Mouse (Mus musculus): ENCODE results near the gene Rad51c.
"Not testable (repeated sequence)": the region's sequence is repeated elsewhere in the genome, so short reads cannot be mapped to it uniquely, and the experiment has no call there.

Rad51c gene

DNA sequence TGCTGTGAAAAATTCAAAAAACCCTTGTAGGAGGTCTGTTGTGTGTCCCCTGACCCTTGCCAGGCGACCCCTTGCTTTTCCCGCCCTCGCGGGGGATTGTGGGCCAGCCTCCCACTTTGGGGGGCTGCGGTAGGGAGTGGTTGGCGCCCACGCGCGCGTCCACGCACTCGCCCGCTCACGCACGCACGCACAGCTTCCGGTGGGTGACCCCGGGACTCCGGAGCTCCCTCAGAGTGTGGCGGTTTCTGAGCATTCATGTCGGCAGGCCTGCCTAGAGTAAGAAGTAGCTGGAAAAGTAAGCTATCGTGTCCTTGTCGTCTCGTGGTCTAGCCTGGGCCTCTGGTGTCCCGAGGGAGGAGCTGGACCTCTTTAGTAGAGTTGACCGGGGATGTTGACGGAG is at the start of gene Rad51c, which contains the start of gene Tex14:
Gene Rad51c (minus strand): TSS at position 79 of the 400 bp plus-strand sequence.
Gene Tex14 (plus strand): TSS at position 190 of the 400 bp plus-strand sequence.
- no peak for DNase-seq (ENCODE audit: low spot score)

DNA sequence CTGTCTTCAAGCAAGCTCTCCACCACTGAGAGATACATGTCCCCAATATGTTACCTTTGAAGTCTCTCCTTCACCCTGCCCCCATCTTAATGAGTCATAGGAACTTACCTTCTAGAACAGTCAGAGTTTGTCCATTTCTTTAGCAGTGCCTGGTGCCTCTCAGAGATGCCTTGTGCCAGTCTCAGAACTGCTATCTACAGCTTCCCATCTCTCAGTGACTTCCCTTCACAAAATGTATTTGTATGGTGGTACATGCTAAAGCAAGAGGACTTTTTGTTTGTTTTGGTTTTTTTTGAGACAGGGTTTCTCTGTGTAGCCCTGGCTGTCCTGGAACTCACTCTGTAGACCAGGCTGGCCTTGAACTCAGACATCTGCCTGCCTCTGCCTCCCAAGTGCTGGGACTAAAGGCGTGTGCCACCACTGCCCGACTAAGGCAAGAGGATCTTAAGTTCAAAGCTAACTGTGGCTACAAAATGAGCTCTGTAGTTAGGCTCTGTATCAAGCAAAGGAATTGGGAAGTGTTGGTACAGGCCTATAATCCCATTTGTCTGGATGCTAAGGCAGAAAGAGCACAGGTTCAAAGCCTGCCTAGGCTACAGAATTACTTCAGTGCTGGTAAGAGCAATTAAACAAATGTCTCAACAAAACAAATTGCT is 49.4 kb upstream of the Rad51c start:
- DNase-seq (ENCODE audit: low spot score): no peak

DNA sequence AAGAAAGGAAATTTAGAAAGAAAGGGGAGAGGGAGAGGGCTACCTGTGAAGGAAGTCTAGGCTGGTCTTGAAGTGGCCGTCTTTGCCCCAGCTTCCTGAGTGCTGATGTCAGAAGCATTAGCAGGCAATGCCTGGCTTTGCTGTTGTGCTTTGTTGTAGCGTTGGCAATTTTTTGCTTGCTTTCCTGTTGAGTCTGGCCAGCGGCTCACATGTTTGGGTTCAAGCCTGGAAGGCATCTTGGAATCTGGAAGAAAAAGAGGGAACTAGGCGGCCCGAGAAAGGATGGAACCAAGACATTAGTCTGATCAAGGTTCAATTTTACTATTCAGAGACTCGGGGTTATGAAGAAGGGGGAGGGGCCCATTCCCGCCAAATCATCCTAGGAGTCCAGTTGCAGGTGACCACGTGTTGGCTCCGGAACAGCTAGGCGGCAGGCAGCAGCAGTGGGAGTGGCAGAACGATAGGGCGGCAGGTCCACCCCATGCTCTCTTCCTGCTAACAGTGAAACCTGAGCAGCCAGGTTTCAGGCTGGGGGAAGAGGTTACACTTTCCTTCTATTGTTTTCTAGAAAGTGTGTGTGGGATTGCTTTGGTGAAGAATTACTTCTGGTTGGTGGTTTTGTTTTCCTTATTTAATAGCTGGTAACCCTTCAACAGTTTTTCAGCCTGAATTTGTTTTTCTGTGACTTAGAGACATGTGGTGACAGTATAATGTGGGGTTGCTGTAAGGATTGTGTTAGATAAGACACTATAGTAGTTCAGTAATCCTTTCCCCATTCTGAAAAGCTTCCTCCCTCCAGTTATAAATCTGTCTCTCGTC is 48.7 kb upstream of the Rad51c start:
- DNase-seq (ENCODE audit: low spot score): no peak

DNA sequence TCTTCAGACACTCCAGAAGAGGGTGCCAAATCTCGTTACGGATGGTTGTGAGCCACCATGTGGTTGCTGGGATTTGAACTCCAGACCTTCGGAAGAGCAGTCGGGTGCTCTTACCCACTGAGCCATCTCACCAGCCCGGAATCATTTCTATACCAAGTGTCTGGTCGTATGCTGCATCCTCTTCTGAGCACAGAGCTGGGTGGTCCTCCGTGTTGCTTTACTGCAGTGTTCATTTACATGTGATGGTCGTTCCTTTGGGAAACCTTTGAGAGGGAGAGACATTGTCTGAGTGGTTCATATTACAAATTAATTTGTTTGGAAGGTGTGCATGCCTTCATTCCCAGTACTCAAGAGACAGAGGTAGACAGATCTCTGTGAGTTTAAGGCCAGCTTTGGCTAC is 48.0 kb upstream of the Rad51c start:
- DNase-seq (ENCODE audit: low spot score): not testable (repeated sequence)

DNA sequence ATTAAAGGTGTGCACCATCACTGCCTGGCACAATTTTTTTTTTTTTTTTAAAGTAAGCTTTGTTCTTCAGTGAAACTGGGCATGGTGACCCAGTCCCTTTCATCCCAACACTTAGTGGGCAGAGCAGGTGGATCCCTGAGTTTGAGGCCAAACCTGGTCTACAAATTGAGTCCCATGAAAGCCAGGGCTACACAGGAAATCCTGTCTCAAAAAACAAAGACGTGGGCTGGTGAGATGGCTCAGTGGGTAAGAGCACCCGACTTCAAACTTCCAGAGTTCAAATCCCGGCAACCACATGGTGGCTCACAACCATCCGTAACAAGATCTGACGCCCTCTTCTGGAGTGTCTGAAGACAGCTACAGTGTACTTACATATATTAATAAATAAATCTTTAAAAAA is 45.1 kb upstream of the Rad51c start:
- not testable (repeated sequence) for DNase-seq (ENCODE audit: low spot score)

DNA sequence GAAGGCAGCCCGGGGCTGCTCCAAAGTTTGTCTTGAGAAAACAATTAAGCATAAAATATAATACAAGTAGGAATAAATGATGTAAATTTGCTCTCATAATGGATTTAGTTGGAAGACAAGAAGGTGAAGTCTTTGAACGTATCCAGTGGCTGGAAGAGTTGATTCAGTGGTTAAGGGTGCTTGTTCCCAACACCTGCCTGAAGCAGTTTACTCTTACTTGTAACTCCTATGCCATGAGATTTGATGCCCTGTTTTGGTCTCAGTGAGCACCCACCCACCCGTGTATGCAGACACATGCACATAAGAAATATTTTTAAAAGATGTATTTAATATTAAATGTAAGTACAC is 44.4 kb upstream of the Rad51c start:
- DNase-seq (ENCODE audit: low spot score): no peak

DNA sequence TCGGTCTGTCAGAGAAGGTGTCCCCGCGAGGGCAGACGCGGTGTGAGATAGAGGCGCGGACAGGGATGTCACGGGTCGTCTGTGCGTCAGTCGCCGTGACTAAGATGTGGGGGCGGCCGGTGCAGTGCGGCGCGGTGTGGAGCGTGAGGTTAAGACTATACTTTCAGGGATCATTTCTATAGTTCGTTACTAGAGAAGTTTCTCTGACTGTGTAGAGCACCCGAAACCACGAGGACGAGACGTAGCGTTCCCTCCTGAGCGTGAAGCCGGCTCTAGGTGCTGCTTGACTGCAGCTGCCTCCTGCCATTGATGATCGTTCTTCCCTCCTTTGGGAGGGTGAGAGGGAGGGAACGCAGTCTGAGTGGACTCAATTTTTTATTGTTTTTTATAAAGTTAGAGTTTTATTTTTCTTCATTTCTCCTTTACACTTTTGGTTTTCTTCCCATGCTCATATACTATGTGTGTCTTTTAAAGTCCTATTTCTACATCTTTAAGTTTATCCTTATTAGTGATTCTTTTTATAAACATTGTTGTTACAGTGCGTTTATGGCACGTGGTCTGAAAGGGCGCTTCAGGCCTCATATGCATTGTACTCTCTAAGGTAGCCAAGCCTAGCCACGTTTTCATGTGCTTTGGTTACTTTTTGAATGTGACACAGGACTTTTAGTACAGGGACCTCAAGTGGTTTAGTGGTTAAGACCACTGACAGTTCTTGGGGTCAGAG is 43.9 kb upstream of the Rad51c start:
- DNase-seq (ENCODE audit: low spot score): not testable (repeated sequence)

DNA sequence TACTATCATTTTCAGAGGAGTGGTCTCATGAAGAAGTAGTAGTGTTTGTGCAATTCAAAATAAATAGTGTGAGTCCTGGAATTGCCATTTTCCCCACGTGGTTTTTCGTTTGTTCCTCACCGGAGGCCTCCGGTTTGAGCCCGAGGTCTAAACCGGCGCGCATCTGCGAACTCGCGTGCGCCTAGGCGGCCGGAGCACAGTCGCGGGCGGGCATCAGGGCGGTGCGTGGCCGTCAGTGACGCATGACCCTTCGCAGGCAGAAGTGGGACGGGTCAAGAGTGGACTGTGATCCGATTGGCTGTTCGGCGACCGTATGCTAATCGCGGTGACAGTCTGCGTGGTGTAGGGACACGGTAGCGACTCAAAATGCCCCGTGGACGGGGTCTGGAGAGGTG is 43.3 kb upstream of the Rad51c start:
- peak; percentile 81 for DNase-seq (ENCODE audit: low spot score)

DNA sequence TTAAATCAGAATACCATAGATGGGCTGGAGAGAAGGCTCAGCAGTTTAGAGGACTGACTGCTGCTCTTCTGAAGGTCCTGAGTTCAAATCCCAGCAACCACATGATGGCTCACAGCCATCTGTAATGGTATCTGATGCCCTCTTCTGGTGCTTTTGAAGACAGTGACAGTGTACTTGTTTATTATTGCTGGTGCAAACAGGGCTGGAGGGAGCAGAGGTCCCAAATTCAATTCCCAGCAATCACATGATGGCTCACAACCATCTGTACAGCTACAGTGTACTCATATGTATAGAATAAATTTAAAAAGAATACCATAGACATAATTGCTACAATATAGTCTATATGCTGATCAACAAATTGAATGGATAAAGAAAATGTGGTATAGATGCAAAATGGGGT is 42.7 kb upstream of the Rad51c start:
- no peak for DNase-seq (ENCODE audit: low spot score)

DNA sequence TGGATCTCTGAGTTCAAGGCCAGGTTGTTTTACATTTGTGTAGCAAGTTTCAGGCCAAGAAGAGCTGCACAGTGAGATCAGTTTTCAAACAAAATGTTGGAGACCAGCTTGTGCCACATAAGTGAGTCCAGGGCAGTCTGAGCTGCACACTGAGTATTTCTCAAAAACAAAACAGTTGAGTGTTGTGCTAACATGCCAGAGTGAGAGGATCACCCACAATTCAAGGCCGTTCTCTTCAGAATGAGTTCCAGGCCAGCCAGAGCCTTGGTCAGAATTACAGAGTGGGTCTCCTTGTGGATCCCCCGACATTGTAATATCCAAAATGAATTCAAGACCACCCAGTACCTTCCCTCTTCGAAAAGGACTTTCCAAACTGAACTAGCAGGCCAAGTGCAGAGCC is 41.4 kb upstream of the Rad51c start:
- DNase-seq (ENCODE audit: low spot score): no peak

DNA sequence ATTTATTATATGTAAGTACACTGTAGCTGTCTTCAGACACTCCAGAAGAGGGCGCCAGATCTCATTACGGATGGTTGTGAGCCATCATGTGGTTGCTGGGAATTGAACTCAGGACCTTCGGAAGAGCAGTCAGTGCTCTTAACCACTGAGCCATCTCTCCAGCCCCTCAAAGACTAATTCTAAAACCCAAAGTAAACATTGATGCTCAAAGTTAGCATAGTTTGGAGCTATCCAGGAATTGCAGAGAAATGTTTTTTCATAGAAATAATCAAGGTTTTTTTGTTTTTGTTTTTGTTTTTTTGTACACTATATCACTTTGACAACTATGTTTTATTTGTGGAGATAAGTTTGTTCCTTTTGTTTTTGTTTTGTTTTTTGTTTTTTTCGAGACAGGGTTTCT is 40.8 kb upstream of the Rad51c start:
- not testable (repeated sequence) for DNase-seq (ENCODE audit: low spot score)

DNA sequence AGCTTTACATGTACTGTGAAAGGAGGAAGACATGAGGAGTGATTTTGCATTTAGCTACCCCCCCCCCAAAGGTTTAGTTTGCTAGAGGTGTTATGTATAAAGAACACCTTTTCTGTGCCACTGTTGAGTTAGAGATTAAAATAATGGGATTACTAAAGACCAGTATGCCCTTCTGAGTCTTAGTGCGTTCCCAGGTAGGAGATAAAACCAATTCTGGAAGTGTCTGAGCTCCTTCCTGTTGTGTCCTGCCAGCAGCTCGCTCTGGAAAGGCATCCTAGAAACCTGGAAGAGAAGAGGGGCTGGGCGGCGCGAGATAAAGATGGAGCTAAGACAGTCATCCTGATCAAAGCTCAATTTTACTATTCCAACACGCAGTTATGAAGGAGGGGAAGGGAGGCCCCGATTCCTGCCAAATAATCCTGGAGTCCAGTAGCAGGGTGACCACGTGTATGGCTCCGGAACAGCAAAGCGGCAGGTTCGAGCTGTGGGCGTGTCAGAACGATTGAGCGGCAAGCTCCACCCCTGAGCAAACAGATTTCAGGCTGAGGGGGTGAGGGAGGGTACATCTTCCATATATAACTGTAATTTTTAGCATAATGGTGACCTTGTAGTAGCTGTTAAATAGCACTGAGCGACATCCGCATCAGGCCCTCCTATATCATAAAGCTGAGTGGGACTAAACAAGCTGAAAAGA is 40.1 kb upstream of the Rad51c start:
- DNase-seq (ENCODE audit: low spot score): no peak

DNA sequence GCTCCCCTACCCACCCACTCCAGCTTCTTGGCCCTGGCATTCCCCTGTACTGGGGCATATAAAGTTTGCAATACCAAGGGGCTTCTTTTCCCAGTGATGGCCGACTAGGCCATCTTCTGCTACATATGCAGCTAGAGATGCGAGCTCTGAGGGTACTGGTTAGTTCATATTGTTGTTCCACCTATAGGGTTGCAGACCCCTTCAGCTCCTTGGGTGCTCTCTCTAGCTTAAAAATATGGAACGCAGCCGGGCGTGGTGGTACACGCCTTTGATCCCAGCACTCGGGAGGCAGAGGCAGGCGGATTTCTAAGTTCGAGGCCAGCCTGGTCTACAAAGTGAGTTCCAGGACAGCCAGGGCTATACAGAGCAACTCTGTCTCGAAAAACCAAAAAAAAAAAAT is 39.3 kb upstream of the Rad51c start:
- DNase-seq (ENCODE audit: low spot score): not testable (repeated sequence)

DNA sequence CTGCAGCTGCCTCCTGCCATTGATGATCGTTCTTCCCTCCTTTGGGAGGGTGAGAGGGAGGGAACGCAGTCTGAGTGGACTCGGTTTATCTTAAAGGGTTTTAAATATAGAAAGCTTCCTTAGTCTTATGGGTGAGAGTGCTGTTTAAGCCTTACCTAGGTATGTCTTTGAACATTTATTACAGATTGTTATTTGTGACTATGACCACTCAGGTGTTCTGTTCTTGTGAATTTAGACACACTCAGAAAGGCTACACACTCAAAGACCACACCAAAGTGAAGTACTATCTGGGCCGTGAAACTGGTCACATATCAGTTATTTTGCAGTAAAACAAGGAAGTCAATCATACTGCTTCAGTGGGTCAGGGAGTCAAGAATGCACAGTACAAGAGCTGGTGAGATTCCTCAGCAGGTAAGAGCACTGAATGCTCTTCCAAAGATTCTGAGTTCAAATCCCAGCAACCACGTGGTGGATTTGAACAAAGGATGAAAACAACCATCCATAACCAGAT is 38.7 kb upstream of the Rad51c start:
- DNase-seq (ENCODE audit: low spot score): no peak

DNA sequence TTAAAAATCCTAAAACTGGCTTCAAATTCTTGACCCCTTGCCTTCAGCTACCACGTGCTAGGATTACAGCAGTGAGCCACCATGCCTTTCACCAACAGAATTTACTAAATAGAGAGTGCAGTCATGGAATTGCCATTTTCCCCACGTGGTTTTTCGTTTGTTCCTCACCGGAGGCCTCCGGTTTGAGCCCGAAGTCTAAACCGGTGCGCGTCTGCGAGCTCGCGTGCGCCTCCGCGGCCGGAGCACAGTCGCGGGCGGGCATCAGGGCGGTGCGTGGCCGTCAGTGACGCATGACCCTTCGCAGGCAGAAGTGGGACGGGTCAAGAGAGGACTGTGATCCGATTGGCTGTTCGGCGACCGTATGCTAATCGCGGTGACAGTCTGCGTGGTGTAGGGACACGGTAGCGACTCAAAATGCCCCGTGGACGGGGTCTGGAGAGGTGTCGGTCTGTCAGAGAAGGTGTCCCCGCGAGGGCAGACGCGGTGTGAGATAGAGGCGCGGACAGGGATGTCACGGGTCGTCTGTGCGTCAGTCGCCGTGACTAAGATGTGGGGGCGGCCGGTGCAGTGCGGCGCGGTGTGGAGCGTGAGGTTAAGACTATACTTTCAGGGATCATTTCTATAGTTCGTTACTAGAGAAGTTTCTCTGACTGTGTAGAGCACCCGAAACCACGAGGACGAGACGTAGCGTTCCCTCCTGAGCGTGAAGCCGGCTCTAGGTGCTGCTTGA is 38.1 kb upstream of the Rad51c start:
- DNase-seq (ENCODE audit: low spot score): peak; percentile 78

DNA sequence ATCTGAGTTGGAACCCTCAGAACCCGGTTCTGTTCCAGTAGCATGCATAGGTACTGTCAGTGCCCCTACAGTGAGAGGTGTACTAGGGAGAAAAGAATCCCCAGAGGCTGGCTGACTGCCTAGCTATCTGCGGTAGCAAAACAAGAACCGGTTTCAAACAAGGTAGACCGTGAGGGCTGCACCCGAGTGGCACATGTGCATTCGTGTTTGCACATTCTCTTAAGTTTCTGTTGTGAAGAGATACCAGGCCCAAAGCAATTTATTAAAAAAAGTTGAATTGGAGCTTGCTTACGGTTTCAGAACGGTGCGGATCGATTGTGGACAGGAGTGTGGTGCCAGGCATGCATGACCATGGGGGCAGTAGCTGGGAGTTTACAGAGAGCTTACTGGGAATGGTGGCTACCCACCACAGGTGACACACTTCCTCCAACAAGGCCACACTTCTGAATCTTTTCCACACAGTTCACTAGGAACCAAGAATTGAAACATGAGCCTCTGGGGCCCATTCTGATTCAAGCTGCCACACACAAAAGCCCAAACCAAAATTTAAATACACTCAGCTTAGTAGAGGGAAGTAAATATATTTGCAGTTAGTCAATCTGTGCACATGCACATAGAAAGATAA is 35.2 kb upstream of the Rad51c start:
- DNase-seq (ENCODE audit: low spot score): no peak

DNA sequence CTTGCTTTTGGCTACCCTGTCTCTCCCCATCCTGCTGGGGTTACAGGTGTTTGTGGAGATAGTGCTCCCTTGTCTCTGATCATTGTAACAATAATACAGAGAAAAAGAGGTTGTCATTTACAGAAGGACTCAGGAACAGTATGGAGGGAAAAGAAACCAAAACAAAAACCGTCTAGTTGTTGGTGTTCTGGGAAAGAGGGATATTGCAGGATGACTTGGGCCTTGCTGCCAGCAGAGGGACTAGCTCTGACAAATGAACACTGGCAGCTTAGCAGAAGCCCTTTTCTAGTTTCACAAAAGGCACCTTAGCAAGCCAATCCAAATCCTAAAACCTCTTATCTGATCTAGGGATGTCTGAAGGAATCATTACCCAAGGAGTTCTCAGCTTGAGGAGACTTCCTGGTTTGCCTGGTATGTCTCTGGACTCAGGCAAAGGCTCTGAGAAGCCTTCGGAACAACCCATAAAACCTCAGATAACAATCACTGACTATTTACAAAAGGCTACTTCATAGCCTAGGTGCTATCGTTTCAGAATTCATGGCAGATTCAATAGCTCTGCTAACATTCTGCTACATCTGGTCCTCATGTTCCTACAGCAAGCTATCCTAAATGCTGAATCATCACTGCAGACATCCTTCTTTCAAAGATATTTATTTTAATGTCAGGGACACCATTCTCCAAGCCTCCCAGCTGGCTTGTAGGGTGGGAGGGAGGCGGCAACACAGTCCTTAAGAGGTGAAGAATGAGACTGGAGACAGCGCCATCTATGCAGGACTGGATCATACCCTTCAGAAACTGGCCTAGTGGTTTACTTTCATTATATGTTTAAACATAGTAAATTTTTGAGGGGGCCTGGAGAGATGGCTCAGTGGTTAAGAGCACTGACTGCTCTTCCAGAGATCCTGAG is 31.8 kb upstream of the Rad51c start:
- no peak for DNase-seq (ENCODE audit: low spot score)

DNA sequence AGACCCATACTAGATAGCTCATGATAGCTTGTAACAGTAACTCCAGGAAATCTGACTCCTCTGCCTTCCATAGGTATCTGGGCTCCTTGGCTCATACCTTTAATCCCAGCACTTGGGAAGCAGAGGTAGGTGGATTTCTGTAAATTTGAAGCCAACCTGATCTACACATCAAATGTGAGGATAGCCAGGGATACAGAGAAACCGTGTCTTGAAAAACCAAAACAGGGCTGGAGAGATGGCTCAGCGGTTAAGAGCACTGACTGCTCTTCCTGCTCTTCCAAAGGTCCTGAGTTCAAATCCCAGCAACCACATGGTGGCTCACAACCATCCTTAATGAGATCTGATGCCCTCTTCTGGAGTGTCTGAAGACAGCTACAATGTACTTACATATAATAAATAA is 30.4 kb upstream of the Rad51c start:
- not testable (repeated sequence) for DNase-seq (ENCODE audit: low spot score)

DNA sequence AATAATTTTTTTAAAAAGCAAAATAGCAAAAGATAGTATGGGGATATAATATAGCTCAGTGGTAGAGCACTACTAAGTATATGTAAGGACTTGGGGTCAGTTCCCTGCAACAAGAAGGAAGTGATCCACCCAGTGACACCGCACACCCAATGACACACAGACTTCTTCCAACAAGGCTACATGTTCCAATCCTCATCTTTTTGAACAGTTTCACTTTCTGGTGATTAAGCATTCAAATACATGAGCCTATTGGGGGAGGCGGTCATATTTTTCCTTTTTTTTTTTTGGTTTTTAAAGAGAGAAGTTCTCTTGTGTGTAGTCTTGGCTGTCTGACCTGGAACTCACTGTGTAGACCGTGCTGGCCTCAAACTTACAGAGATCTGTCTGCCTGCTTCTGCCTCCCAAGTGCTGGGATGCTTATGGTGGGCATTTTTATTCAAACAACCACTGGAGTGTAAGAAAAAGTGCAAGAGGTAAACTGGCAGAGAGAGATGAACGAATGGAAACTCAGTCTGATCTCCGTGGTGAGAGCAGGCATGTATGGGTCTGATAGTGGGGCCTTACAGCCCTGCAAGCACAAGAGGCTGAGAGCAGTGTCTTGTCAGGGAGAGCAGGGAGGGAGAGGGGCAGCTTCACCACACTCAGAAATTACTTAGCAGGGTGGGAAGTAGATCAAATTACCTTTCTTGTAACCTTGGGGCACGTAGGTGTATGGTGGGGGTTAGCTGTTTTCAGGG is 28.3 kb upstream of the Rad51c start:
- DNase-seq (ENCODE audit: low spot score): no peak
